Mouse (Mus musculus) induced T-regulatory cell, adult 2 months (primary cell): ENCODE measurements around the gene Mcpt4.
"Not testable (repeated sequence)": the region's sequence is repeated elsewhere in the genome, so short reads cannot be mapped to it uniquely, and the experiment has no call there.

ENCODE experiments used
- DNase-seq: peaks from one replicate; pipeline ENCODE4 v3.0.0-alpha.2; 2012; ENCODE audit warnings: low read depth

The Mcpt4 gene

DNA sequence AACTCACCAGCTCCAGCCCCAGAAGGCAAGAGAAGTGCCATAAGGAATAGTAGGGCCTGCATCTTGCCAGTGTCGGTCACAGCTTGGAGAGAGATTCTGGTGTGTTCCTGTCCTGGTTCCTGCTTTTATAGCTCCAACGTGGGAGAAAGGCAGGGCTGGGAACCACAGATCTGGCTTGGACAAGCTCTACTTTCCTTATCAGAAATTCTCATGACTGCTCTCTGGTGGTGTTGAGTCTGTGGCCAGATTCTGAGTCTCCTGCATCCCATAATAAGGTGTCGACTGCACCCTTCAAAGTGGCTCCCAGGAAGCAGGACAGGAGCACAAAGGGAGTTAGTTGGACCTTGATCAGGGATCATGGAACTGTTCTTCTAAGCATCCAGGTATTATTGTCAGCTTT, at the start of gene Mcpt4:
Gene Mcpt4, minus strand, starts transcription at position 101 of the 400 bp plus-strand sequence.
- not testable (repeated sequence) for DNase-seq

DNA sequence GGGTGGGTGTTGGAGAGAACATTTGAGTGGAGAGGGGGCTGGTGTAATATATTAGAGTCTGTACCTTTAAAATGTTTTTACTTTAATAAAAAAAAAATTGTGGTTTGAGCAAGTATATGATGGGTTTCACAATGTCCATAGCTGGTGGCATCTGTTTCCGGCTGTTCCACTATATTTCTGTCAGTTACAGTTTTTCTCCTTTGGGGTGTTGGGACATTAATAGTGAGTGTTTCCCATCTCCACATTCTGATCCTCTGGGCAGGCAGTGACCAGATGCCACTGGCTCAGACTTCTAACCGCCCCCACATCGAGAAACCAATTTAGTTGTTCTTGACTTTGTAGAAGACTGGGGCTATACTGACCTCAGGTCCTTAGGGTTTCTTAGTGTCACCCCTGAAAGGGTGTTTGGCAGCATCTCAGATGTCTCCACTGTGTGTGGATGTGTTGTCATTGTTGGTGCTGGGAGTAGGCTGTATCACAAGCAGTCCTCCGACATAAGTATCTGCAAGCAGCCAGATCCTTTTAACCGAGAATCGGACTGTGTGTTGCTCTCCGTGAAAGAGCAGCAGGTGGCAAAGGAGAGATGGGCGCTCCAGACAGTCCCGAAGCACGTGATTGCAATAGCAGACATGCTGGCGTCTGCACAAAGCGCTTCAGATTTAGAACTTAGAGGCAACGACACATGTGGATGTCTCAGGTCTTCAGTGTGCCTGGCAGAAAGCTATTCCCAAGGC, 43.5 kb upstream of the Mcpt4 start:
- DNase-seq, result no peak

DNA sequence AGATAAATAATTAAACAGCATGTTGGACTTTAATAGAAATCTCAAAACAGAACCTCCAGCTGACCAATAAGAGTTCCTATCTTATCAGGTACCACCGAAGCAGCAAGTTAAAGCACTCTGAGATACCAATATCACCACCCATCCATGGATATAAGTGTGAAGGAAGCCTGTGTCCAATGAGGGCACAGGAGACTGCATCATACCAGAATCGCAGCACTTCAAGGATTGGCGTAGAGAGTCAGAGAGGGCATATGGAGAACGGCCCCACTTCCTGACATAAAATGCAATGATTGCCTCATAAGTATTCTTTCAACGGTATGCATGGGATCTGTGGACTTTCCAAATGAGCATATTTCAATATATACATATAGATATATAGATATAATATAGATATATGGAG, 42.9 kb upstream of the Mcpt4 start:
- no peak for DNase-seq

DNA sequence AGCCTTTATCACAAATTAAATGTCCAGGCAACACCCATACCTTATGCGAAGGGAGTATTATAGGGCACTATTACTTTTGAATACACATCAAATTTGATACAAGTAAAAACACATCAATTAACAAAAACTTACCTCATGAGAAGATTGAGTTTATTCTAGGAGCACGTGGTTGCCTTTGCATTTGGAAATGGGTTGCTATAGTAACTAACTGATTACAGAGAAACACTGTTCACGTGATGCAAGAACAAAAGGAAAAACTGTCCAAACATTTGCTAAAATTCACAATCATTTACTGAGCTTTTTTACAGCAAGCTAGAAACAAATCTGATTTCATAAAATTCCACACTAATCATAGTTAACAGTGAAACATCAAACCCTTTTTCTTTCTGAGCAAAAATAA, 41.3 kb upstream of the Mcpt4 start:
- no peak for DNase-seq

DNA sequence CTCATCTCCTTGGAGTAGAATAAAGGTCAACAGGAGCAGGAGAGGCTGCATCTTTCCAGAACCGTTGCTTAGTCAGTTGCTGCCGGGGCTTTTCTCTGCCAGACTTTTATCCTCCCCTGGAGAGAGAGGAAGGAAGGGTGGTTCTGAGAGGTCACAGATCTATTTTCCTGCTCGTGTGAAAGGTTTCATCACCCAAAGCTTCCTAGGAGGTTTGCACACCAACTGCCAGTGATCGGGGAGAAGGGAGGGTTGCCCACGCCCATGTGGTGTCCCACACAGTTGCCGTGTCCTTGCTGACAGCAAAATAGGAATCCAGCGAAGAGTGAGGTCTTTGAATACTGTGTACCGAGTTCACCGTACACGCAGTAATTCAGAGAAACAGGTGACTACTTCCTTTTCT, 40.3 kb upstream of the Mcpt4 start, which contains the start of gene Ctsg:
Gene Ctsg, minus strand, starts transcription at position 189 of the 400 bp plus-strand sequence.
- DNase-seq, result no peak

DNA sequence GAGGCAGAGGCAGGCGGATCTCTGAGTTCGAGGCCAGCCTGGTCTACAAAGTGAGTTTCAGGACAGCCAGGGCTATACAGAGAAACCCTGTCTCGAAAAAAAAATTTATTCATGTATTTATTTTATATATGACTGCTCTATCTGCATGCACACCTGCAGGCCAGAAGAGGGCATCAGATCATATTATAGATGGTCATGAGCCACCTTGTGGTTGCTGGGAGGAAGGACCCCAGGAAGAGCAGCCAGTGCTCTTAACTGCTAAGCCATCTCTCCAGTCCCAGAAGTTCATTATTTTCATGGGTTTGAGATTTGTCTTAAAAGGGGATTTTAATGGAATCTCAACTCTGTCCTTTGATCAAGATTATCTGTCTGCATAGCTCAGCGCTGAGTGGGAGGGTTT, 36.8 kb upstream of the Mcpt4 start:
- DNase-seq, result peak; percentile 43

DNA sequence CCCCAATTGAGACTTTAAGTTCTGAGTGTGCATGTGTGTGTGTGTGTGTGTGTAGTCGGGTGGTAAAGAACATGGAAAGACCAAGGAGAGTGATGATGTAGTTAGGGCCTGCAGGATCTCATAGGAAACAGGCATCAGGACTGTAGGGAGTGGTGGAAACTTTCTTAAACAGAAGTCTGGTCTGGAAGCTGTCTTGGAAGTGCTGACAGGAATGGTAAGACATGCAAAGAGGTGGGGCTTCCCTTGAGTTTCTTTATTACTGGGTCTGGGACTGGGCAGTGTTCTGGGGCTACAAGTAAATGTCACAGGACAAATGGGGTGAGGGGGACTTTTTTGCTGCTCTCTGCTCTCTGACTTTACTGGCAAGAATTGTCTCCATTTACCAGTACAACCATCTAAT, 35.5 kb upstream of the Mcpt4 start:
- DNase-seq, result no peak

DNA sequence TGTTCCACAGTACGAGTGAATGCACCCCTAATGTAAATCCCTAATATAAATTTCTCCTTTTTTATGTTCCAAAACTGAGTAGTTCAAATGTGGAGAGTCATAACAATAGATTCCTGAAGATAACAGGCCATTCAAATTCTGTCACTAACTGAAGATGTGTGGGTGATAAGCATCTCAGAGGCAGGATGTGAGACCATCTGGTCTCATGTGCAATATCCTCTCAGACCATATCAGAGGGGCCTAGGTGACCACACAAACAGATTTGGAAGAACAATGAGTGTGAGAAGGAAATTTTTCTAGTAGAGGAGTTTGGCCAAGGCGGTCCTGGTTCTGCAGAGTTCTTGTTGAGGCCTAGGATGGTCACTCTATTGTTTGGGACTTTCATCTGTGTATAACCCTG, 31.2 kb upstream of the Mcpt4 start:
- DNase-seq, result no peak

DNA sequence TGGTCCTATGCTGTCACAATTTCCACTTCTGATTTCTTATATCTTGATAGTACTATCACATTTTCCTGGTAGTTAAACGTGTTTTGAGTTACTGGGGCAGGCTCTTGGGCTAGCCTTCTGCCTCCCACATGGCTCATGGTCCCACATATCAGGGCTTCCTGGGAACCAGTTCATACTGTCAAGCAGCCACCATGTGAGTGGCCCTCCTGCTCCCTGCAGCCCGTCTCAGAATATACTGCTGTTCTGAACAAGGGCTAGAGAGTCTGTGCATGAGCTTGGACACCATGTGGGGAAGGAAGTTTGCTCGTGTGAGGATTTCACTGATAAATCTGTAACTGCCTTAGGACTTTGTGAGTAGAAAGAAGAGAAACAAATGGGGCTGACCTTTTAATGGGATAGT, 24.6 kb upstream of the Mcpt4 start:
- no peak for DNase-seq

DNA sequence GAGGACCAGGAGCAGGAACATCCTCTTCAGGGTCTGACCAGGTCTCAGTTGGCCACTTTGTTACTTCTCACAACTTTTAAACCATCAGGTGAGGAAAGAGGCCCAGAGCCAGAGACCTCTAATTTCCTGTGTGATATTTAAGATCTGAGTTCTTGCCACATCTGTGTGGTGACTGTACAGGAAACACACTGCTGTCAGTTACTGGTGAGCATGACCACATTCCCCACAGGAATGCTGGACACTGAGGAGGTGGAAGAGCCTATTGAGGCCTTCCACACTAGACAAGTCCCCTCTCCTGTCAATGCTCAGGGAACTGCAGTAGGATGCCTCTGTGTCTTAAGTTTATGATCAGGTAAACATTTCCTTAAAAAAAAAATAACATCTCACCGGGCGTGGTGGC, 23.1 kb upstream of the Mcpt4 start, which contains the start of gene Mcpt8:
Gene Mcpt8, minus strand, starts transcription at position 107 of the 400 bp plus-strand sequence.
- no peak for DNase-seq

DNA sequence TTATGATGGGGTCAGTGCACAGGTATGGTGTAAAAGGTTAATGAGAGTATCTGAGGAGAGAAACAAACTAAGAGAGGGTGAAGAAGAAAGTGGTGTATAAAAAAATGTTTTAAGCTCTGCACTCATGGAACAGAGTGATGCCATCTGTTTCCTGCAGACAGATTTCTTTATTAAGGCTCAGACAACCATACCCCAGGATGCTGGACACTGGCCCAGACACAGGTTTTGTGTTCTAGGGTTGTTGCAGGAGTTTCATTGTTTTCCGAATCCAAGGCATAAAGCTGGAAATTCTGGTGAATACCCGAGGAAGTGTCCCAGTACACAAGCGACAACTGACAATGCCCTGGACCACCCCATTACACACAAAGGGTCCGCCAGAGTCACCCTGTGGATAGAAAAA, 19.9 kb upstream of the Mcpt4 start:
- DNase-seq, result no peak

DNA sequence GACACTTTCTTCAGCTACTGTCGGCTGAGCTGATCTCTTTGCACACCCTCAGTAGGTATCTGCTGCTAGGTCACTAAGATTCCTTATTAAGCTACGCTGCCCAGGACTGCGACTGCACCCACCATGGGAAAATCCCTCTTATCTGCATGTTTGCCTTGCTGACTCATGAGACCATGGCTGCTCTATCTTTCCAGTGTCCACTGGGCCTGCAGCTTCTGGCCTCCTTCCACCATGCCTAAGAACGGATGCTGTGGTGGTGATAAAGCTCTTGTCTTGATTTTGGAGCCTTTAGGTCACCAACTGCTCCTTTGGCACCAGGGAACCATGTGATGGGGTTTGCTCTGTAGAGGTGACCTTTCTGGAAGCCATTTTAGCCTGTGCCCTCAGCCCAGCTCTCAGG, 4.4 kb downstream of the Mcpt4 start:
- no peak for DNase-seq

DNA sequence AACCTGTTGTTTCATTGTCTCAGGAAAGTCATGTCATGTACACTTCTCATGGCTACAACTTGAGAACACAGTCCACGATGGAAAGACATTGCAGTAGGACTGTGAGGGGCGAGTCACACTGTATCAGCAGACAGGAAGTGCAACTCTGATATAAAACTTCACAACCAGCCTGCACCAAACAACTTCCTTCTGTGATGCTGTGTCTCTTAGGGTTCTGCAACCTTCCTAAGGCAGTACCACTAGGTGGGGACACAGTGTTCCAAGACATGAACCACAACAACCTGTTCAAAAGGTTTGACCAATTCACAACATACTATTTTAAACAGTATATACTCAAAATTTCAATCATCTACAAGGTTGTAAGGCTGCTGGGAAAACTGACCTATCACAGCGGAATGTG, 6.7 kb downstream of the Mcpt4 start:
- DNase-seq, result no peak

DNA sequence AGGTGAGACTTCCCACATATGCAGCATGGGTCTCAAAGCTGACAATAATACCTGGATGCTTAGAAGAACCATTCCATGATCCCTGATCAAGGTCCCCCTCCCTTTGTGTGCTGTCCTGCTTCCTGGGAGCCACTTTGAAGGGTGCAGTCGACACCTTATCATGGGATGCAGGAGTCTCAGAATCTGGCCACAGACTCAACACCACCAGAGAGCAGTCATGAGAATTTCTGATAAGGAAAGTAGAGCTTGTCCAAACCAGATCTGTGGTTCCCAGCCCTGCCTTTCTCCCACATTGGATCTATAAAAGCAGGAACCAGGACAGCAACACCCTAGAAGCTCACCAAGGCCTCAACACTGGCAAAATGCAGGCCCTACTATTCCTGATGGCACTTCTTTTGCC, 20.3 kb downstream of the Mcpt4 start, which contains the start of gene Mcpt2:
Gene Mcpt2, plus strand, starts transcription at position 250 of the 400 bp plus-strand sequence.
- not testable (repeated sequence) for DNase-seq

DNA sequence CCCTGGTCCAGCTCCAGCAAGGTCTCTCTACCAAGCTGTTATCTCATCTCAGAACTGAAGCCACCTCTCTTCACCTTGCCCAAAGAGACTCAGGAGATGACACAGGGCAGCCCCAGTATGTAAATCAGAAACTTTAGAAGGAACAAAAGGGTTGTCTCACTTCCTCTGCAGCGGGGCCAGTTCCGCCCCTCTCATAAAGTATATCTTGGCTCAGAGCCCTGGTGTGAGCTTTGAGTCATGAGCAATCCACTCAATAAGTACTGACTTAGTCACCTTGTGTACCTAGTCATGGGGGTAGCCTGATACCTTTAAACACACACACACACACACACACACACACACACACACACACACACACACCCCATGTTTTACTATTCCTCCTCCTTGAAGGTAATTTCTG, 27.7 kb downstream of the Mcpt4 start:
- no peak for DNase-seq

DNA sequence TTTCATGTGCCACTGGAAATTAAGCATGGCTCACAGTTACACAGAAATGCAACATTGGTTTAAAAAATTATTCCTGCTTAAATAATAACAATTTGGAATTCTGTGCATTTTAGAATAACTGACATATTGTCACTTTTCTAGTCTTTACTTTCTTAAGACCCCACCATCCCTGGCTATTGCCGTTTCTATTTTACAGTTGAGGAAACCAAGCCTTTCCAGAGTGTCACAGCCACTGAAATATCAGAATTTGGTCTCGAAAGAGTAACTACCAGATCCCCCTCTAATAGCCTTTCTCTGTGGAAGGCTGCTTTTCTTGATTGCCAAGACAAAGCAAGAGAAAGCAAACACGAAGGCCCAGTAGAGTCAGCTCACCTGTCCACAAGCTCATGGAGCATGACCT, 31.7 kb downstream of the Mcpt4 start, which contains the start of gene Mcpt9:
Gene Mcpt9, minus strand, starts transcription at position 101 of the 400 bp plus-strand sequence.
- DNase-seq, result not testable (repeated sequence)

DNA sequence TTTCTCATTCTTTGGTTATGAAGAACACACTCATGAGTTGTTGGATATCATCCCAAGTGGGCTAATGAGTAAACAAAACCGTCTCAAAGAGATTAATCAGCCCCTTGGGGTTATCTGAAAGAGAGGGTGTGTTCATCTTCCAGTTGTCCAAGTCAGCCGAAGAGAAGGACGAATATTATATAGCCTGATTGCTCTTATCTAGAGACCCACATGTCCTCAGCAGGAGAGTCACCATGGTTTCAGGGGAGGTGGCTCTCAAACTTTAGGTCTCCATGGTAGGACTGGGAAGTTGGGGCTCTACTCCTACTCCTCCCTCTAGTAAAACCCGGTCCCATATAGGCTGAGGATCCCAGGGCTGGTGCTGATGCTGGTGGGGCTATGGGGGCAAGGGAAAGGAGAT, 40.8 kb downstream of the Mcpt4 start:
- not testable (repeated sequence) for DNase-seq

DNA sequence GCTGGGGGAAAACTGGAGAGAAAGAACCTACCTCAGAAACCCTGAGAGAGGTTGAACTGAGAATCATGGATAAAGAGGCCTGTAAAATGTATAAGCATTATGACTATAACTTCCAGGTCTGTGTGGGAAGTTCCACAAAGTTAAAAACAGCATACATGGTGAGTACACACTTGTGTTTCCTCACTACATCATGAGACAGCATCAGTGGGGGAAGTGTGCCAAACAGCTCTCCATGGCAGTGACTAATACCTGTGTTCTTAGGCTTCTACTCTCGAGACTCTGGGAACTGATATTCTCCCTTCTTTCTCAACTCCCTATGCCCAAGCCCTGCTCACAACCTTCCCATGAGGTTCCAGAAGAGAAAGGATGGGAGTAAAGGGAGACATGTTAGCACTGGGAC, 42.7 kb downstream of the Mcpt4 start:
- DNase-seq, result no peak

DNA sequence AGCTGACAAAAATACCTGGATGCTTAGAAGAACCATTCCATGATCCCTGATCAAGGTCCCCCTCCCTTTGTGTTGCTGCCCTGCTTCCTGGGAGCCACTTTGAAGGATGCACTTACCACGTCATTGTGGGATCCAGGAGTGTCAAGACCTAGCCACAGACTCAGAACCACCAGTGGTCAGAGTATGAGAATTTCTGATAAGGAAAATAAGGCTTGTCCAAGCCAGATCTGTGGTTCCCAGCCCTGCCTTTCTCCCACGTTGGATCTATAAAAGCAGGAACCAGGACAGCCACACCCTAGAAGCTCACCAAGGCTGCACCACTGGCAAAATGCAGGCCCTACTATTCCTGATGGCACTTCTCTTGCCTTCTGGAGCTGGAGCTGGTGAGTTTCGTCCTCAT, 44.4 kb downstream of the Mcpt4 start, which contains the start of gene Mcpt1:
Gene Mcpt1, plus strand, starts transcription at position 301 of the 400 bp plus-strand sequence.
- not testable (repeated sequence) for DNase-seq

DNA sequence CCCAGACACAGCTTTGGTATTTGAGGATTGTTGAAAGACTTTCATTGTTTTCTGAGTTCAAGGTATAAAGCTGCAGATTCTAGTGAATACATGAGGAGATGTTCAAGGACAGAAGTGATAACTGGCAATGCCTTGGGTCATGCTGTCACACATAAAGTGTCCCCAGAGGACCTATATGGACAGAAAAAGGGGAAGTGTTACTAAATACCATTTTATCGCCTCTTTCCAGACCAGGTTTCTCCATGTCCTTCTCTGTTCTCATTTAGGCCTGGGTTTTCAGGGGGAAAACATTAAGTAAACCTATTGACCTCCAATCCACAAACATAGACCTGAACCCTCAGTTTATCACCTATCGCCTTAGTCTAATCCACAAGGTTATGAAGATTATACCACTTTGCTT, 48.2 kb downstream of the Mcpt4 start:
- DNase-seq, result no peak

DNA sequence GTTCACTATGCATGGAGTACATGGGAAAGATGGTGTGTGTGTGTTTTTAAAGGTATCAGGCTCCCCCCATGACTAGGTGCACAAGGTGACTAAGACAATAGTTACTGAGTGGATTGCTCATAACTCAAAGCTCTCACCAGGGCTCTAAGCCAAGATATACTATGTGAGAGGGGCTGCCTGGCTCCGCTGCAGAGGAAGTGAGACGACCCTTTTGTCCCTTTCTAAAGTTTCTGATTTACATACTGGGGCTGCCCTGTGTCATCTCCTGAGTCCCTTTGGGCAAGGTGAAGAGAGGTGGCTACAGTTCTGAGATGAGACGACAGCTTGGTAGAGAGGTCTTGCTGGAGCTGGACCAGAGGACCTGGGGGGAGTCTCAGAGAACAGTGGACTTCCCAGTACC, 49.0 kb downstream of the Mcpt4 start:
- no peak for DNase-seq
